Mouse (Mus musculus) 3T3-L1 (cell line): ENCODE results near the gene Hoxb2.
A peak's percentile ranks its signal among the peaks of the same experiment; 100 is the strongest.

Experiments
- DNase-seq: peaks from one replicate; pipeline ENCODE4 v3.0.0-alpha.2; 2015; ENCODE audit warnings: low read depth, low spot score

Hoxb2 gene

GRCm38 (mm10) chr11:96316696-96317607 lies 33.4 kb upstream of the Hoxb2 start:
- no peak for DNase-seq

GRCm38 (mm10) chr11:96317608-96318367 lies 32.5 kb upstream of the Hoxb2 start, which contains the start of gene Hoxb4:
TSS of gene Hoxb4 (plus strand) at chr11:96318267.
- no peak for DNase-seq

GRCm38 (mm10) chr11:96318368-96319070 lies 31.8 kb upstream of the Hoxb2 start:
- DNase-seq, result peak; percentile 73

GRCm38 (mm10) chr11:96319071-96319902 lies 31.0 kb upstream of the Hoxb2 start:
- peak; percentile 52 for DNase-seq

- peak; percentile 56 for DNase-seq
These were observed 30.4 kb upstream of the Hoxb2 start for GRCm38 (mm10) chr11:96319910-96320309.

- no peak for DNase-seq
These were observed 29.6 kb upstream of the Hoxb2 start for GRCm38 (mm10) chr11:96320688-96321087.

GRCm38 (mm10) chr11:96321846-96322245 lies 28.5 kb upstream of the Hoxb2 start:
- DNase-seq, result no peak

GRCm38 (mm10) chr11:96322738-96323137 lies 27.6 kb upstream of the Hoxb2 start:
- no peak for DNase-seq

- DNase-seq, result no peak
These were observed 27.2 kb upstream of the Hoxb2 start, which contains the start of gene Hoxb3 for GRCm38 (mm10) chr11:96323154-96323553. TSS of gene Hoxb3 (plus strand) at chr11:96323326.

- DNase-seq, result no peak
These were observed 26.2 kb upstream of the Hoxb2 start for GRCm38 (mm10) chr11:96324125-96324524.

GRCm38 (mm10) chr11:96324965-96325364 lies 25.4 kb upstream of the Hoxb2 start:
- DNase-seq, result no peak

GRCm38 (mm10) chr11:96325747-96326212 lies 24.5 kb upstream of the Hoxb2 start:
- no peak for DNase-seq

- no peak for DNase-seq
These were observed 23.6 kb upstream of the Hoxb2 start for GRCm38 (mm10) chr11:96326705-96327104.

GRCm38 (mm10) chr11:96327122-96327521 lies 23.2 kb upstream of the Hoxb2 start:
- DNase-seq, result no peak

GRCm38 (mm10) chr11:96327750-96328149 lies 22.6 kb upstream of the Hoxb2 start:
- DNase-seq, result no peak

GRCm38 (mm10) chr11:96328605-96329004 lies 21.7 kb upstream of the Hoxb2 start:
- DNase-seq, result no peak

- peak; percentile 39 for DNase-seq
These were observed 18.2 kb upstream of the Hoxb2 start for GRCm38 (mm10) chr11:96332105-96332504.

GRCm38 (mm10) chr11:96332618-96333032 lies 17.7 kb upstream of the Hoxb2 start:
- no peak for DNase-seq

- no peak for DNase-seq
These were observed 16.9 kb upstream of the Hoxb2 start for GRCm38 (mm10) chr11:96333241-96334001.

GRCm38 (mm10) chr11:96334002-96334364 lies 16.3 kb upstream of the Hoxb2 start:
- DNase-seq, result no peak
